Mouse (Mus musculus): Measurements from ENCODE around the gene Ncf4.

The Ncf4 gene

DNA sequence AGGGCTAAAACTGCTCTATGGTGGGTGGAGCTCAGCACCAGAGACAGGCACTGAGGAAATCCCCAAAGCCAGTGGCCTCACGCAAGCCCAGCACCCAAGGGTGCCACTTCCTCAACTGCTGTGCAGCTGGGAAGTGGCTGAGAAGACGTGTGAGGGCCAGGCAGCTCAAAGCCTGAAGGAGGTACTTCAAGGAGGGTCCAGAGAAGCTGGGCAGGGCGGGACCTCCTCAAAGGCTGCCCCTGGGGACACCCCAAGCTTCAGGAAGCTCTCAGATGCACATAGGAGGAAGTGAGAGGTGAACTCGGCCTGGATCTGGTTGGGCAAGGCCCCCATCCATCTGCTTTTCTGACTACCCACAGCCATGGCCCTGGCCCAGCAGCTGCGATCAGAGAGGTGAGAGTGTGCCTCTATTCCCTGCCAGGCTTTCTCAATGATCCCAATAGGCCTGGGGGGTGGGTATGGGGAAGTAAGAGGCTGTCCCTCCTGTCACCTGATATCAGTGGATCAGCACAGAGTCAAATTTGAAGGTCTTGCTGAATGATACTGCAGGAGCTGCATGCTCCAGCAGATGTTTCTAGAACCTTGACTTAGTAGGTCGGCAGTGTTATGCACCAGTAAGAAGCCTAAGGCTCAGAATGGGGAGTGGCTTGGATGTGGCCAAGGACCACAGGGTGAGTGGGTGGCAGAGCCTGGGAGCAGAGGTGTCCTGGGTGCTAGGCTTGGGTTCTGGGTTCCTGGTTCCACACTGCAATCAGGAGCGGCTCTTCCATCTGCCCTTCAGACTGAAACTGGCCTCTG, at the start of gene Ncf4:
Ncf4 (plus strand) TSS at position 107 of the 798 bp plus-strand sequence.
- no peak for DNase-seq (ENCODE audit: low spot score)

GRCm38 (mm10) chr15:78195096-78195880, 49.3 kb upstream of the Ncf4 start:
- no peak for DNase-seq (ENCODE audit: low spot score)

- peak; percentile 61 for DNase-seq (ENCODE audit: low spot score)
Observed at GRCm38 (mm10) chr15:78204053-78204847, 40.4 kb upstream of the Ncf4 start.

GRCm38 (mm10) chr15:78205192-78205591, 39.4 kb upstream of the Ncf4 start:
- peak; percentile 50 for DNase-seq (ENCODE audit: low spot score)

GRCm38 (mm10) chr15:78206312-78206711, 38.3 kb upstream of the Ncf4 start, which contains the start of gene Pvalb:
Gene Pvalb, minus strand, starts transcription at chr15:78206400.
- DNase-seq (ENCODE audit: low spot score): no peak

DNA sequence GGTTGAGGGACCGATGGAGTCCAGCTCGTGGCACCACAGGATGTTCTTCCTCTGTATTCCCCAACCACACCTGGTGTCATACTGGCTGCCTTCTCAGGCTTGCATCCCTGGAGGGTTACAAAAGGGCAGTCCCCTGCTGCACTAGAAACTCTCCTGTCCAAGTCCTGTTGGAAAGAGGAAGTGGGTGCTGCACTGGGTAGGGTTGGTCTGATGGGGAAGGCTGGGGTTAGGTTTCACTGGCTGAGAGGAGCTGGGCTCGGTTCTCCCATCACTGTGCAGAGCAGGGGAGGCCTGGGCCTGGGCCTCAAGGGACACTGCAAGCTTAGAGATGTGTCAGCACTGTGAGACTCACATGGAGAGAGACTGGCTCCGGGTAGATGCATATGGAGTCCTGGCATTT, 34.4 kb upstream of the Ncf4 start:
- DNase-seq (ENCODE audit: low spot score): no peak

DNA sequence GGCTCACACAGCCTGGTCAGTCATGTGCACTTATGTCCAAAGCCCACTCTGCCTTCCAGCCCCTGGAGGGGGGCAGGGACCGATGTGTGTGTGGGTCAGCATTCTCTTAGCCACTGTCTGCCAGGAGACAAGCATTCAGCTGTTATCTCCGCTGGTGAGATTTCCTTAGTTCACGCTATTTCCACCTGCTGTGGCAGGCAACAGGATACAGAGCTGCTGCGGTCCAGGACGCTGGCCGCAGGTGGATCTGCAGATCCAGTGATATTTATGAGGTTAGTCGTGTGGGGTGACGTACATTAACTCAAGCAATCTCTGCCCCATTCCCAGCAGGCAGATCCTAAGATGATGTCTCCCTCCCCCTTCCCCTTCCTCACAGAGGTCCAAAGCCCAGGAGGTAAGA, 33.2 kb upstream of the Ncf4 start:
- DNase-seq (ENCODE audit: low spot score): no peak

GRCm38 (mm10) chr15:78215269-78215668, 29.3 kb upstream of the Ncf4 start:
- DNase-seq (ENCODE audit: low spot score): no peak

GRCm38 (mm10) chr15:78227816-78228215, 16.8 kb upstream of the Ncf4 start:
- DNase-seq (ENCODE audit: low spot score): no peak

DNA sequence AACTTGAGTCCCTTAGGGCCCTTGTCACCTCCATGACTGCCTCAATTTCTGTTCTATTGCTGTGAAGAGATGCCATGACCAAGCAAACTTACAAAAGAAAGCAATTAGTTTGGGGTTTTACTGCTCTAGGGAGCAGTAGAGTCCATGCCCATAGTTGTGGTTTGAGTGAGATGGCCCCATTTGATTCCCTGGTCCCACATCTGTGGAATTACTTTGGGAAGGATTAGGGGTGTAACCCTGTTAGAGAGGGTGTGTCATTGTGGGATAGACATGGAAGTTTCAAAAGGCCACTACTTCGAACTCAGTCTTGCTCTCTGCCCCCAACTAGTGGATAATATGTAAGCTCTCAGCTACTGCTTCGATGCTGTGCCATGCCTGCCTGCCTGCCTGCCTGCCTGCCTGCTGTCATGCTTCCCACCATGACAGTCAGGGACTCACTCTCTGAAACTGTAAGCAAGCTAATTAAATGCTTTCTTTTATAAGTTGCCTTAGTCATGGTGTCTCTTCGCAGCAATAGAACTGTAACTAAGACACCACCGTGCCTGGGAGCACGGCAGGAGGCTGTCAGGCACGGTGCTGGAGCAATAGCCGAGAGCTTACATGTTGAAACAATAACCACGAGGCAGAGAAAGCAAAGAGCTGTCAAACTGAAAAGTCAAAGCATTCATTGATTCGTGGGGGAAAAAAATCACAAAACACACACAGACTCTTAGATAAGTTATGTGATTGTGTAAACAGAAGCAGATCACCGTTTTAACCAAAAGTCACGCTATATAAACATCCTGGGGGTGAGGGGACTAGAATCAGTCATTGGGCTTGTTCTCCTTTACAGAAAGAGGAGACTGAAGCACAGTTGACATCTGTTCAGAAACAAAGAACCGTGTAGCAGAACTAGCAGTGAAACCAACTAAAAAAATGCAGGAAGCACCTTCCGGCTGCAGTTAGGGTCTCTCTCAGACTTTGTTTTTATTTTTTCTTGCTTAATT, 13.0 kb upstream of the Ncf4 start:
- DNase-seq (ENCODE audit: low spot score): peak; percentile 47

DNA sequence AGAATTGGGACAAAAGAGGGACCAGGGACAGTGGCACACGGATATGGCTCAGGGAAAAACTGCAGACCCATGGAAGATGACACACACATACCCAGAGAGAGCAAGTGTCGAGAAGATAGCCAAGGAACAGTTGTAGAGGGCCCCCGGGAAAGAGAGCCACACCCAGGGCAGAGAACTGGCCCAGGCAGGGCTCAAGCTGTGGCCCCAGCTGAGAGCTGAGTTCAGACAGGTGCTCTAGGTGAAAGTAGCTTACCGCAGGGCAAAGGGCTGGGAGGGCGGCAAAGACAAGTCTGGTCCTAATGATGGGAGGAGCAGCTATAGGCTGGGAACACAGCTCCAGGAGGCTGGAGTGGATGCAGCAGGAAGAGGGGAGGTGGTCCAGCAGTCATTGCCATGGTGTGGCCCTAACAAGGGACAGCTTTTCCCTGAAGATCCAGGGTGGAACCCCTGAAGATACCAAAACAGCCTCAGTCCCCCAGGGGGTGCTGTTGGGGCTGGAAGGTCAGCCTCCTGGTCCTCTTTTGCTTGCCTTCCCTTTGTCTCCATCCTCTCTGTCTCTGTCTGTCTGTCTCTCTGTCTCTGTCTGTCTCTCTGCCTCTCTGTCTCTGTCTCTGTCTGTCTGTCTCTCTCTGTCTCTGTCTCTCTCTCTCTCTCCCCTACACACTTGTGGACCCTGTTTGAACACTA, 9.6 kb upstream of the Ncf4 start:
- no peak for DNase-seq (ENCODE audit: low spot score)

DNA sequence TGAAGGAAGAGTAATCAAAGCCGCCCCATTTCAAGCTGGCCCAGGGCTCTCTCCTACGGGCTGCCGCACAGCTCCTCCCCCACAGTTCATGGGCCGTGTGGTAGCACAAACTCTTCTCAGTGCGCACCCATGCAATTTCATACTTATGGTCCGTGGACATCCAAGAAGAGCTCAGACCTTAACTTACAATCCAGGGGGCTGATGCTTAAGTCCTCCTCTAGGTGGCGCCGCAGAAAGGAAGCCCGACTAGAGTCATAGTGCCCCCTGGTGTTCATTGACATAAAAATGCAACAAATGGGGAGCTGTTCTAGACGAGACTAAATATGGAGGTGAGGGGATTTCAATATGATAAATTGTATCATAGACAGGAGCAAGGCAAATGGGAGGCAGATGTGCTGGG, 5.1 kb upstream of the Ncf4 start:
- DNase-seq (ENCODE audit: low spot score): peak; percentile 89

GRCm38 (mm10) chr15:78239956-78240617, 4.5 kb upstream of the Ncf4 start:
- DNase-seq (ENCODE audit: low spot score): no peak

- DNase-seq (ENCODE audit: low spot score): no peak
Observed at GRCm38 (mm10) chr15:78241335-78241734, 3.3 kb upstream of the Ncf4 start.

DNA sequence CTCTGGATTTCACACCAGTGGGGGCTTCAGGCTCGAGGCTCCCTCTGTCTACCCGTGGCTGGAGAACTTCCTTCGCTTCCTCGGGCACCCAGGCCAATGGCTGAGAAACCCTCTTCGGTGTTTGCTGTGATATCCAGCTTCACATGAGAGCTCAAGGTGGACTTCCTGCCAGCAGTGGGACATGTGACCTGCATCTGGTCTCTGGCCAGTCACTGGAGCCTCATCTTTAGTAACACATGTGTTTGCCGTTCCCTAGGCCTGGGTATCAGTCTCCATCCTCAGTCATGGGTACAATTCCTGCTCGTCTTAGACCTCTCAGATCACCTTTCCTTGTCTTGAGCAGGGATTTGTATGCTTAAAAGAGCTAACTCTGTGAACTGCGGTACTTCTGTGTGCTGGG, 1.5 kb upstream of the Ncf4 start:
- DNase-seq (ENCODE audit: low spot score): no peak

- no peak for DNase-seq (ENCODE audit: low spot score)
Observed at GRCm38 (mm10) chr15:78243774-78244173, 827 bp upstream of the Ncf4 start.

GRCm38 (mm10) chr15:78246143-78247116, 1.8 kb downstream of the Ncf4 start:
- no peak for DNase-seq (ENCODE audit: low spot score)

DNA sequence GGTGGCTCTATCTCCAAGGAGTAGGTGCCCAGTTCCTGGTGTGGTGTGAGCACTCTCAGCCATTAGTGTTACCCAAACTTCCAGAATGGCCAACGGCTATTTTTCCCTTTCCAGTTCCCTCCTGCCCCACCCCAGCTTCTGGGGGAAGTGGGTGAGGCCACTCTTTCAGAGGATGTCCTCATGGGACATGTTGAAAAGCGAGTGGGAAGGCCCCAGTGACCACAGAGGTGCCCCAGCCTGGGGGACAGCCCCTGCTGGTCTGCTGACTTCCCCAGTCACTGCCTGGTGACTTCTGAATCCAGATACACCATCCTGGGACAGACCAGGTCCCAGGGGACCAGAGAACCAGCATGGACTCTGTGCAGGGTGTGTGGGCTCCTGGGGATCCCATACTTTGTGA, 3.1 kb downstream of the Ncf4 start:
- no peak for DNase-seq (ENCODE audit: low spot score)

- no peak for DNase-seq (ENCODE audit: low spot score)
Observed at GRCm38 (mm10) chr15:78248410-78248809, 3.8 kb downstream of the Ncf4 start.
